Mouse (Mus musculus) testis, adult 2 months (tissue): ENCODE data around the gene Rpn1. TPM values are rescaled to one million over a fixed set of nuclear protein-coding genes. Genes with fewer than 3 reads are reported as not detected.
A peak's percentile ranks its signal among the peaks of the same experiment; 100 is the strongest.
"Not testable (repeated sequence)": the region's sequence is repeated elsewhere in the genome, so short reads cannot be mapped to it uniquely, and the experiment has no call there.

Experiments used
- H3K27ac ChIP-seq: fragments of 200-500 bp; 2 replicates; pipeline ENCODE4 v1.5.1; 2012; ENCODE audit warnings: low read depth, low read length; ENCODE audit not compliant: control insufficient read depth, insufficient read depth
- H3K27me3 ChIP-seq: fragments of 200-500 bp; 2 replicates; pipeline ENCODE4 v1.6.1; 2012; ENCODE audit warnings: mild to moderate bottlenecking, low read length, moderate library complexity; ENCODE audit not compliant: control insufficient read depth, insufficient read depth
- H3K36me3 ChIP-seq: fragments of 200-500 bp; 2 replicates; pipeline ENCODE4 v1.6.1; 2012; ENCODE audit warnings: mild to moderate bottlenecking, low read length; ENCODE audit not compliant: control insufficient read depth, insufficient read depth
- H3K4me1 ChIP-seq: fragments of 200-500 bp; 2 replicates; pipeline ENCODE4 v1.6.1; 2012; ENCODE audit warnings: low read length; ENCODE audit not compliant: control insufficient read depth, insufficient read depth
- H3K4me3 ChIP-seq: fragments of 200-500 bp; 2 replicates; pipeline ENCODE4 v1.5.1; 2012; ENCODE audit warnings: low read depth, mild to moderate bottlenecking, low read length, moderate library complexity, mixed read lengths; ENCODE audit not compliant: control insufficient read depth
- CTCF ChIP-seq: fragments of 200-500 bp; IDR thresholded peaks from 2 replicates; pipeline ENCODE4 v1.5.1; 2012; ENCODE audit warnings: low read depth, mild to moderate bottlenecking, inconsistent platforms, low read length, moderate library complexity; ENCODE audit not compliant: control insufficient read depth, insufficient read depth, insufficient replicate concordance
- POLR2A ChIP-seq: fragments of 200-500 bp; IDR thresholded peaks from 2 replicates; pipeline ENCODE4 v1.6.1; 2012; ENCODE audit warnings: low read depth, mild to moderate bottlenecking, inconsistent platforms, low read length, moderate library complexity; ENCODE audit not compliant: control insufficient read depth
- polyA plus RNA-seq: library from polyadenylated mRNA; depleted of rRNA; stranded (reverse); fragments of >200 nt; gene quantifications from 2 replicates; pipeline ENCODE4 v1.2.3, GENCODE M21; 2012

Gene Rpn1
- polyA plus RNA-seq, 1 experiment: 230 TPM

GRCm38 (mm10) chr6:88121781-88122180 is 37.5 kb downstream of the Rpn1 start:
- Histone ChIP-seq H3K27ac (no peak overlapping the region), H3K36me3 (no peaks in the 10 kb centered on the region), H3K27me3 (no peaks in the 10 kb centered on the region), H3K4me3 (no peak overlapping the region), H3K4me1 (peaks cover 2% of the 10 kb centered on the region)
- TF ChIP-seq CTCF (no peak), POLR2A (no peak)

GRCm38 (mm10) chr6:88123150-88123857 is 39.0 kb downstream of the Rpn1 start:
- Histone ChIP-seq H3K27me3 (no peaks in the 10 kb centered on the region), H3K36me3 (no peaks in the 10 kb centered on the region), H3K4me3 (no peak overlapping the region), H3K4me1 (no peaks in the 10 kb centered on the region; the same call in none of the 2 replicates), H3K27ac (no peak overlapping the region)
- TF ChIP-seq POLR2A: no peak
- peak; percentile 86 for TF ChIP-seq CTCF

GRCm38 (mm10) chr6:88123858-88124261 is 39.6 kb downstream of the Rpn1 start:
- no peaks in the 10 kb centered on the region for H3K36me3 ChIP-seq
- TF ChIP-seq CTCF: peak; percentile 50; the same call in 1 of the 2 replicates
- no peak for TF ChIP-seq POLR2A
- no peaks in the 10 kb centered on the region; the same call in none of the 2 replicates for H3K4me1 ChIP-seq
- H3K27me3 ChIP-seq: no peaks in the 10 kb centered on the region
- no peak overlapping the region for H3K27ac ChIP-seq
- H3K4me3 ChIP-seq: no peak overlapping the region

GRCm38 (mm10) chr6:88124551-88124950 is 40.3 kb downstream of the Rpn1 start:
- H3K27ac ChIP-seq: no peak overlapping the region
- no peaks in the 10 kb centered on the region; the same call in none of the 2 replicates for H3K4me1 ChIP-seq
- H3K27me3 ChIP-seq: no peaks in the 10 kb centered on the region
- no peaks in the 10 kb centered on the region for H3K36me3 ChIP-seq
- H3K4me3 ChIP-seq: no peak overlapping the region
- TF ChIP-seq POLR2A: no peak
- no peak for TF ChIP-seq CTCF

- H3K27ac ChIP-seq, H3K4me3 ChIP-seq, H3K4me1 ChIP-seq, H3K36me3 ChIP-seq, H3K27me3 ChIP-seq: not testable (repeated sequence)
Observed at GRCm38 (mm10) chr6:88125815-88126214, 41.5 kb downstream of the Rpn1 start.

GRCm38 (mm10) chr6:88131521-88131920 is 47.2 kb downstream of the Rpn1 start:
- Histone ChIP-seq H3K27ac (no peak overlapping the region), H3K4me3 (no peak overlapping the region), H3K36me3 (no peaks in the 10 kb centered on the region), H3K4me1 (peaks cover 9% of the 10 kb centered on the region), H3K27me3 (no peaks in the 10 kb centered on the region)
- no peak for TF ChIP-seq CTCF
- TF ChIP-seq POLR2A: no peak

- TF ChIP-seq CTCF (no peak), POLR2A (no peak)
- no peaks in the 10 kb centered on the region for H3K27me3 ChIP-seq
- H3K36me3 ChIP-seq: no peaks in the 10 kb centered on the region
- H3K4me3 ChIP-seq: no peak overlapping the region
- no peak overlapping the region for H3K27ac ChIP-seq
- peaks cover 13% of the 10 kb centered on the region for H3K4me1 ChIP-seq
Observed at GRCm38 (mm10) chr6:88132051-88132450, 47.8 kb downstream of the Rpn1 start.

- Histone ChIP-seq H3K4me1 (peaks cover 13% of the 10 kb centered on the region), H3K4me3 (no peak overlapping the region), H3K27me3 (no peaks in the 10 kb centered on the region), H3K36me3 (no peaks in the 10 kb centered on the region), H3K27ac (no peak overlapping the region)
- TF ChIP-seq CTCF (no peak), POLR2A (no peak)
Observed at GRCm38 (mm10) chr6:88133061-88133460, 48.8 kb downstream of the Rpn1 start.
